Comparison of ENCODE assay signal across 9 mouse cellular contexts in genomic region chr16:44778538-44779147, GRCm38 (mm10). TPM values are rescaled to one million over a fixed set of nuclear protein-coding genes. Genes with fewer than 3 reads are reported as not detected.
A peak's percentile ranks its signal among the peaks of the same experiment; 100 is the strongest.
DNase-seq lines count a peak whose midpoint lies in the region; ATAC-seq and TF ChIP-seq lines count a peak whose summit lies in the region.
"Had no signal": no experiment of that assay in that cellular context is flagged by ENCODE, and none has a peak within 500 bp of the region (broad histone marks: within the 10 kb centered on the region; RNA-seq: fewer than 3 reads in every experiment).

No protein-coding gene starts in this region.

- no peaks in the 10 kb centered on the region for H3K9me3 ChIP-seq in hindbrain, postnatal 0 days (ENCODE audit: low read length)

- no peaks in the 10 kb centered on the region for H3K36me3 ChIP-seq in hindbrain, postnatal 0 days (ENCODE audit: insufficient read depth, low read length)

- peak; percentile 17 to 34 for DNase-seq in layer of hippocampus, adult 18-20 months (ENCODE audit: low spot score in 2 of 2)
- DNase-seq in layer of hippocampus, postnatal 25 days (ENCODE audit: extremely low spot score in 1 of 2, low spot score in 1 of 2): no peak
- DNase-seq in kidney, postnatal 10 days: peak; percentile 46
- DNase-seq in hindbrain, postnatal 0 days (ENCODE audit: low spot score): no peak
- no peak for DNase-seq in ovary, postnatal 10 days (ENCODE audit: low spot score)
- no peak for DNase-seq in gastrocnemius, postnatal 10 days

- no peak overlapping the region for H3K9ac ChIP-seq in hindbrain, postnatal 0 days (replicated peaks; ENCODE audit: low read length)

- peak; percentile 96 for ATAC-seq in granulocyte monocyte progenitor cell, adult 5-6 weeks (replicated peaks; ENCODE audit: poor library complexity, severe bottlenecking)
- peak; percentile 96 for ATAC-seq in megakaryocyte progenitor cell, adult 5-6 weeks (replicated peaks; ENCODE audit: poor library complexity)
- no peak for ATAC-seq in hindbrain, postnatal 0 days

- H3K4me3 ChIP-seq in hindbrain, postnatal 0 days (ENCODE audit: low read length): no peak overlapping the region

- no peaks in the 10 kb centered on the region for H3K27me3 ChIP-seq in hindbrain, postnatal 0 days (ENCODE audit: insufficient read depth, low read length)

- no peak for TF ChIP-seq CTCF in hindbrain, postnatal 0 days (IDR thresholded peaks at IDR 0.05; ENCODE audit: low read depth)

- H3K4me2 ChIP-seq in hindbrain, postnatal 0 days (ENCODE audit: low read depth, low read length): no peak overlapping the region

- H3K4me1 ChIP-seq in hindbrain, postnatal 0 days (ENCODE audit: insufficient read depth, low read length): no peaks in the 10 kb centered on the region

- 80% methylated on average over 17 of the region's 17 CpGs for WGBS in hindbrain, postnatal 0 days

- no peak overlapping the region for H3K27ac ChIP-seq in hindbrain, postnatal 0 days

RNA-seq across cellular contexts. Expression of gene Cd200r1, which starts 13.1 kb away (rescaled TPM):
- total RNA-seq in layer of hippocampus, adult 18-20 months (2021): under 1 TPM; 0.20 to 0.28 TPM
- total RNA-seq in layer of hippocampus, postnatal 25 days (2021): under 1 TPM in 1 of 2 experiments, not detected in 1; 0.40 TPM
- total RNA-seq in granulocyte monocyte progenitor cell, adult 5-6 weeks (2014; fragmentation: Nextera tagmentation): 6.0 and 13.8 TPM in 2 replicates
- total RNA-seq in granulocyte monocyte progenitor cell, adult 5-6 weeks (2017): 2.1 and 7.0 TPM in 2 replicates
- 8.0 and 11.0 TPM in 2 replicates for total RNA-seq in megakaryocyte progenitor cell, adult 5-6 weeks (2015)
- total RNA-seq in megakaryocyte progenitor cell, adult 5-6 weeks (2017): 3.7 and 5.6 TPM in 2 replicates
- 0.42 TPM in 1 of 2 replicates, not detected in the other for total RNA-seq in hindbrain, postnatal 0 days (2014; rRNA removed)
- 0.39 and 0.68 TPM in 2 replicates for polyA plus RNA-seq in hindbrain, postnatal 0 days (2015; fragmentation: Nextera tagmentation; extraction: Ambion mirVana)
- total RNA-seq in gastrocnemius, postnatal 10 days (2021): under 1 TPM; 0.28 to 0.70 TPM

RNA-seq across cellular contexts. Expression of gene Gtpbp8, which starts 32.5 kb away (rescaled TPM):
- total RNA-seq in layer of hippocampus, adult 18-20 months (2021): 10 to 100 TPM; 23.3 to 25.9 TPM
- total RNA-seq in layer of hippocampus, postnatal 25 days (2021): 10 to 100 TPM; 23.8 to 29.9 TPM
- 13.5 and 26.5 TPM in 2 replicates for total RNA-seq in granulocyte monocyte progenitor cell, adult 5-6 weeks (2014; fragmentation: Nextera tagmentation)
- 9.0 and 15.9 TPM in 2 replicates for total RNA-seq in granulocyte monocyte progenitor cell, adult 5-6 weeks (2017)
- 12.6 and 16.1 TPM in 2 replicates for total RNA-seq in megakaryocyte progenitor cell, adult 5-6 weeks (2015)
- 14.5 and 15.2 TPM in 2 replicates for total RNA-seq in megakaryocyte progenitor cell, adult 5-6 weeks (2017)
- 22.4 and 22.9 TPM in 2 replicates for total RNA-seq in hindbrain, postnatal 0 days (2014; rRNA removed)
- polyA plus RNA-seq in hindbrain, postnatal 0 days (2015; fragmentation: Nextera tagmentation; extraction: Ambion mirVana): 32.2 and 33.5 TPM in 2 replicates
- 10 to 100 TPM; 13.0 to 13.2 TPM for total RNA-seq in gastrocnemius, postnatal 10 days (2021)

RNA-seq across cellular contexts. Expression of gene Cd200r4, which starts 32.9 kb away (rescaled TPM):
- total RNA-seq in layer of hippocampus, adult 18-20 months (2021): not detected
- not detected for total RNA-seq in layer of hippocampus, postnatal 25 days (2021)
- not detected in 2 replicates for total RNA-seq in granulocyte monocyte progenitor cell, adult 5-6 weeks (2014; fragmentation: Nextera tagmentation)
- 0.22 and 1.6 TPM in 2 replicates for total RNA-seq in granulocyte monocyte progenitor cell, adult 5-6 weeks (2017)
- 0.12 and 0.54 TPM in 2 replicates for total RNA-seq in megakaryocyte progenitor cell, adult 5-6 weeks (2015)
- total RNA-seq in megakaryocyte progenitor cell, adult 5-6 weeks (2017): 0.37 TPM in 1 of 2 replicates, not detected in the other
- total RNA-seq in hindbrain, postnatal 0 days (2014; rRNA removed): 0.31 TPM in 1 of 2 replicates, not detected in the other
- 0.16 TPM in 1 of 2 replicates, not detected in the other for polyA plus RNA-seq in hindbrain, postnatal 0 days (2015; fragmentation: Nextera tagmentation; extraction: Ambion mirVana)
- total RNA-seq in gastrocnemius, postnatal 10 days (2021): not detected
- total RNA-seq: heart, postnatal 36 days had no signal

RNA-seq across cellular contexts. Expression of gene Nepro, which starts 54.5 kb away (rescaled TPM):
- total RNA-seq in layer of hippocampus, adult 18-20 months (2021): 1 to 10 TPM; 5.5 to 5.8 TPM
- total RNA-seq in layer of hippocampus, postnatal 25 days (2021): 1 to 10 TPM; 4.1 to 4.9 TPM
- 10.0 and 18.7 TPM in 2 replicates for total RNA-seq in granulocyte monocyte progenitor cell, adult 5-6 weeks (2014; fragmentation: Nextera tagmentation)
- 16.9 and 22.4 TPM in 2 replicates for total RNA-seq in granulocyte monocyte progenitor cell, adult 5-6 weeks (2017)
- total RNA-seq in megakaryocyte progenitor cell, adult 5-6 weeks (2015): 18.6 and 20.5 TPM in 2 replicates
- 19.4 and 26.3 TPM in 2 replicates for total RNA-seq in megakaryocyte progenitor cell, adult 5-6 weeks (2017)
- 3.3 and 3.5 TPM in 2 replicates for total RNA-seq in hindbrain, postnatal 0 days (2014; rRNA removed)
- 3.2 TPM in 2 replicates for polyA plus RNA-seq in hindbrain, postnatal 0 days (2015; fragmentation: Nextera tagmentation; extraction: Ambion mirVana)
- 1 to 10 TPM; 4.4 to 5.6 TPM for total RNA-seq in gastrocnemius, postnatal 10 days (2021)

Comparison
In these comparisons a context has a peak if more than half of its experiments do, and no peak if none do; other contexts are left out.
1. DNase-seq: peak in layer of hippocampus, adult 18-20 months (2 of 2) and kidney, postnatal 10 days (single experiment); none in layer of hippocampus, postnatal 25 days (0 of 2), hindbrain, postnatal 0 days (single experiment), ovary, postnatal 10 days (single experiment) and gastrocnemius, postnatal 10 days (single experiment).